Comparison of ENCODE assay signal across 9 mouse cellular contexts in genomic region chr10:13714199-13714919, GRCm38 (mm10).
DNase-seq lines count a peak whose midpoint lies in the region; ATAC-seq and TF ChIP-seq lines count a peak whose summit lies in the region.
"Had no signal": no experiment of that assay in that cellular context is flagged by ENCODE, and none has a peak within 500 bp of the region (broad histone marks: within the 10 kb centered on the region; RNA-seq: fewer than 3 reads in every experiment).

No protein-coding gene starts in this region.

- no peak overlapping the region for H3K4me2 ChIP-seq in CH12.LX (ENCODE audit: insufficient read depth, low read depth, poor library complexity, severe bottlenecking)
- no peak overlapping the region for H3K4me2 ChIP-seq in heart, embryonic 13.5 days
- H3K4me2 ChIP-seq in limb, embryonic 12.5 days = peak overlapping the region; percentile 38
- H3K4me2 ChIP-seq in intestine, postnatal 0 days (replicated peaks; ENCODE audit: low read depth) = no peak overlapping the region
- H3K4me2 ChIP-seq: liver, embryonic 13.5 days had no signal

- TF ChIP-seq EP300 in CH12.LX (IDR thresholded peaks at IDR 0.05; ENCODE audit: low read length) = no peak

- no peak for TF ChIP-seq POLR2A in CH12.LX (IDR thresholded peaks at IDR 0.05; ENCODE audit: low read depth, low read length)

- DNase-seq in CH12.LX (ENCODE audit: extremely low read depth) (no peak), MN1 (ENCODE audit: low spot score) (peak; percentile 51)
- peak; percentile 35 for DNase-seq in embryo, embryonic 10 days (ENCODE audit: low spot score)
- DNase-seq in skeletal muscle tissue, adult 2 months (ENCODE audit: low read depth, low spot score) = peak; percentile 25
- DNase-seq: liver, embryonic 13.5 days had no signal

- H3K4me3 ChIP-seq in CH12.LX (replicated peaks in 1 of 3; ENCODE audit: low read depth in 2 of 3, low read length in 2 of 3, poor library complexity in 1 of 3) = no peak overlapping the region
- H3K4me3 ChIP-seq in heart, embryonic 13.5 days = no peak overlapping the region
- H3K4me3 ChIP-seq in limb, embryonic 12.5 days (replicated peaks) = no peak overlapping the region
- no peak overlapping the region for H3K4me3 ChIP-seq in intestine, postnatal 0 days (ENCODE audit: low read depth, low read length)
- H3K4me3 ChIP-seq: liver, embryonic 13.5 days had no signal

- no peaks in the 10 kb centered on the region for H3K79me2 ChIP-seq in CH12.LX (replicated peaks; ENCODE audit: control insufficient read depth, extremely low read depth, insufficient read depth, poor library complexity, severe bottlenecking)

- in situ Hi-C loops in CH12.LX (cut with MboI; ENCODE audit: low pct_ligation_motif_present, low pct_unique_long_range_greater_than_20kb, low sequenced_read_pairs) = no loop called here

- dilution Hi-C loops in CH12.LX (cut with MboI; ENCODE audit: extremely low pct_ligation_motif_present, extremely low pct_unique_long_range_greater_than_20kb, low sequenced_read_pairs) = no loop called here

- TF ChIP-seq CTCF in CH12.LX (conservative IDR thresholded peaks at IDR 0.05 in 1 of 2, IDR thresholded peaks at IDR 0.05 in 1 of 2; ENCODE audit: low read depth in 2 of 2, low read length in 2 of 2) = no peak
- no peak for TF ChIP-seq CTCF in intestine, postnatal 0 days (IDR thresholded peaks at IDR 0.05; ENCODE audit: low read depth)

- ATAC-seq in heart, embryonic 13.5 days (ENCODE audit: extremely low read depth, insufficient number of reproducible peaks, low FRiP score, low TSS enrichment) = no peak
- ATAC-seq in limb, embryonic 12.5 days (ENCODE audit: insufficient number of reproducible peaks, insufficient read depth, low FRiP score, low TSS enrichment, low read depth) = peak; percentile 69; the same call in 1 of the 2 replicates
- no peak for ATAC-seq in CD4-positive, CD25-positive, alpha-beta regulatory T cell, adult 4 months
- ATAC-seq in intestine, postnatal 0 days = no peak

- no peaks in the 10 kb centered on the region for H3K36me3 ChIP-seq in CH12.LX (replicated peaks in 1 of 2; ENCODE audit: control insufficient read depth in 1 of 2, insufficient read depth in 1 of 2, low read length in 1 of 2)
- no peaks in the 10 kb centered on the region for H3K36me3 ChIP-seq in heart, embryonic 13.5 days
- H3K36me3 ChIP-seq in limb, embryonic 12.5 days = no peaks in the 10 kb centered on the region
- no peaks in the 10 kb centered on the region for H3K36me3 ChIP-seq in intestine, postnatal 0 days (ENCODE audit: control insufficient read depth, insufficient read depth)
- H3K36me3 ChIP-seq: liver, embryonic 13.5 days had no signal

- whole genome bisulfite sequencing in heart, embryonic 13.5 days = 56% methylated on average over 9 of the region's 9 CpGs
- WGBS in limb, embryonic 12.5 days = 18% methylated on average over 9 of the region's 9 CpGs
- 65% methylated on average over 9 of the region's 9 CpGs for WGBS in intestine, postnatal 0 days

- H3K27me3 ChIP-seq in CH12.LX (replicated peaks) = no peaks in the 10 kb centered on the region
- no peaks in the 10 kb centered on the region for H3K27me3 ChIP-seq in heart, embryonic 13.5 days (replicated peaks)
- peaks cover 45% of the 10 kb centered on the region for H3K27me3 ChIP-seq in limb, embryonic 12.5 days
- H3K27me3 ChIP-seq in intestine, postnatal 0 days (replicated peaks; ENCODE audit: control insufficient read depth, insufficient read depth, low read length) = no peaks in the 10 kb centered on the region
- H3K27me3 ChIP-seq: liver, embryonic 13.5 days had no signal

- no peak for TF ChIP-seq RAD21 in CH12.LX (IDR thresholded peaks at IDR 0.05; ENCODE audit: low read depth, low read length)

- H3K27ac ChIP-seq in CH12.LX (ENCODE audit: insufficient read depth, low read depth) = no peak overlapping the region
- no peak overlapping the region for H3K27ac ChIP-seq in heart, embryonic 13.5 days (replicated peaks)
- no peak overlapping the region for H3K27ac ChIP-seq in limb, embryonic 12.5 days
- H3K27ac ChIP-seq in intestine, postnatal 0 days (ENCODE audit: low read depth, low read length) = no peak overlapping the region
- H3K27ac ChIP-seq: liver, embryonic 13.5 days had no signal

- no peaks in the 10 kb centered on the region for H3K4me1 ChIP-seq in CH12.LX (ENCODE audit: control insufficient read depth in 1 of 2, insufficient read depth in 2 of 2)
- H3K4me1 ChIP-seq in heart, embryonic 13.5 days = peaks cover 18% of the 10 kb centered on the region
- H3K4me1 ChIP-seq in limb, embryonic 12.5 days (replicated peaks) = peaks cover 48% of the 10 kb centered on the region
- H3K4me1 ChIP-seq in intestine, postnatal 0 days (replicated peaks; ENCODE audit: control insufficient read depth, insufficient read depth, low read length) = no peaks in the 10 kb centered on the region; the same call in 1 of the 2 replicates
- H3K4me1 ChIP-seq: liver, embryonic 13.5 days had no signal

- H3K9ac ChIP-seq in CH12.LX (ENCODE audit: insufficient read depth, low read depth) = no peak overlapping the region
- H3K9ac ChIP-seq in heart, embryonic 13.5 days = peak overlapping the region; percentile 34; the same call in 1 of the 2 replicates
- H3K9ac ChIP-seq in limb, embryonic 12.5 days (replicated peaks) = no peak overlapping the region
- no peak overlapping the region for H3K9ac ChIP-seq in intestine, postnatal 0 days (ENCODE audit: low read depth, low read length)
- H3K9ac ChIP-seq: liver, embryonic 13.5 days had no signal

- no peaks in the 10 kb centered on the region for H3K9me3 ChIP-seq in CH12.LX (replicated peaks; ENCODE audit: low read length)
- no peaks in the 10 kb centered on the region for H3K9me3 ChIP-seq in heart, embryonic 13.5 days
- H3K9me3 ChIP-seq in limb, embryonic 12.5 days = no peaks in the 10 kb centered on the region
- no peaks in the 10 kb centered on the region for H3K9me3 ChIP-seq in intestine, postnatal 0 days (ENCODE audit: control insufficient read depth)
- H3K9me3 ChIP-seq: liver, embryonic 13.5 days had no signal

TF ChIP-seq in CH12.LX, 34 proteins besides CTCF, POLR2A, EP300 and RAD21:
- 0 out of 2 replicates have a peak, but pooled peaks have one; percentile 35 for TF ChIP-seq ZNF384 (IDR thresholded peaks at IDR 0.05; ENCODE audit: low read depth, low read length)
- TF ChIP-seq KAT2A (IDR thresholded peaks at IDR 0.05; ENCODE audit: insufficient replicate concordance, low read length) = no peak
- no peak for TF ChIP-seq SIN3A (IDR thresholded peaks at IDR 0.05; ENCODE audit: low read length)
- TF ChIP-seq MYC (IDR thresholded peaks at IDR 0.05; ENCODE audit: low read depth, low read length) = no peak
- TF ChIP-seq MAX (IDR thresholded peaks at IDR 0.05; ENCODE audit: low read length) = no peak
TF ChIP-seq in CH12.LX: peak in this region for 1.
